Mouse (Mus musculus): ENCODE results near the gene Tsc2.

DNA sequence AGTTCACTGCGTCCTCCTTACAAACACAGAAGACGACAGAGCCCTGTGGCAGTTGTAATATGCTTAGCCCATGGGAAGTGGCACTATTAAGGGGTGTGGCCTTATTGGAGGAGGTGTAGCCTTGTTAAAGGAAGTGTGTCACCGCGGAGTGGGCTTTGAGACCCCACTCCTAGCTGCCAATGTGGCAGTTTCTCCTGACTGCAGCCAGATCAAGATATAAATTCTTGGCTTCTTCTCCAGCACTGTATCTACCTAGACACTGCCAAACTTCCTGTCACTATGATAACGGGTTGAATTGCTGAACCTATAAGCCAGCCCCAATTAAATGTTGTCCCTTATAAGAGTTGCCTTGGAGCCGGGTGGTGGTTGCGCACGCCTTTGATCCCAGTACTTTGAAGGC lies 7.0 kb downstream of the Tsc2 start:
- TF ChIP-seq CTCF (IDR thresholded peaks at IDR 0.05; ENCODE audit: insufficient read depth, low read length) (no peak), POLR2A (IDR thresholded peaks at IDR 0.05; ENCODE audit: borderline replicate concordance, extremely low read depth, low read depth, low read length) (no peak)

Measured in lung, adult 2 months (tissue).